Comparison of ENCODE assay signal across 23 mouse cellular contexts in genomic region chr10:17082926-17083325, GRCm38 (mm10).
"Had no signal": no experiment of that assay in that cellular context is flagged by ENCODE, and none has a peak within 500 bp of the region (broad histone marks: within the 10 kb centered on the region; RNA-seq: fewer than 3 reads in every experiment).

No protein-coding gene starts in this region.

- H3K4me1 ChIP-seq: heart, embryonic 13.5 days; heart, embryonic 15.5 days; hindbrain, embryonic 12.5 days; intestine, embryonic 15.5 days; limb, embryonic 12.5 days; liver, embryonic 13.5 days; liver, embryonic 15.5 days had no signal

- H3K27ac ChIP-seq: heart, adult 2 months; heart, embryonic 13.5 days; heart, embryonic 15.5 days; hindbrain, embryonic 12.5 days; hindbrain, embryonic 14.5 days; intestine, embryonic 15.5 days; layer of hippocampus, adult 2 months; left cerebral cortex, adult 2 months; limb, embryonic 12.5 days; liver, embryonic 13.5 days; liver, embryonic 15.5 days had no signal

- H3K27me3 ChIP-seq: heart, embryonic 13.5 days; heart, embryonic 15.5 days; hindbrain, embryonic 12.5 days; intestine, embryonic 15.5 days; limb, embryonic 12.5 days; liver, embryonic 13.5 days; liver, embryonic 15.5 days had no signal

- H3K9me3 ChIP-seq: heart, embryonic 13.5 days; heart, embryonic 15.5 days; hindbrain, embryonic 12.5 days; intestine, embryonic 15.5 days; limb, embryonic 12.5 days; liver, embryonic 13.5 days; liver, embryonic 15.5 days had no signal

- H3K36me3 ChIP-seq: heart, embryonic 13.5 days; heart, embryonic 15.5 days; hindbrain, embryonic 12.5 days; intestine, embryonic 15.5 days; limb, embryonic 12.5 days; liver, embryonic 13.5 days; liver, embryonic 15.5 days had no signal

- DNase-seq: gastrocnemius, postnatal 14 days; gastrocnemius, postnatal 36 days; heart, adult 11 months; heart, adult 2 months; heart, postnatal 14 days; heart, postnatal 36 days; kidney, adult 18-20 months; kidney, adult 8-10 months; kidney, postnatal 10 days; kidney, postnatal 25 days; kidney, postnatal 4 days; left cerebral cortex, postnatal 4 days; liver; liver, embryonic 13.5 days had no signal

- H3K4me3 ChIP-seq: heart, adult 2 months; heart, embryonic 13.5 days; heart, embryonic 15.5 days; hindbrain, embryonic 12.5 days; intestine, embryonic 15.5 days; layer of hippocampus, adult 2 months; left cerebral cortex, adult 2 months; limb, embryonic 12.5 days; liver, embryonic 13.5 days; liver, embryonic 15.5 days had no signal
